Mouse (Mus musculus) forebrain, postnatal 0 days (tissue): ENCODE data around the gene Cdk9. TPM values are rescaled to one million over a fixed set of nuclear protein-coding genes. Genes with fewer than 3 reads are reported as not detected.

Experiments
- ATAC-seq: fragments of 200-750 bp; cut with Nextera tagmentation; 2 replicates; pipeline ENCODE4 v1.8.0; 2017; ENCODE audit warnings: mild to moderate bottlenecking, moderate library complexity
- DNase-seq: peaks from one replicate; pipeline ENCODE4 v3.0.0-alpha.2; 2015
- H3K27ac ChIP-seq: fragments of 300-500 bp; sonication (generic); 2 replicates; pipeline ENCODE4 v1.5.1; 2014; ENCODE audit warnings: low read depth, mild to moderate bottlenecking, antibody characterized with exemption, low read length, moderate library complexity, mixed read lengths
- H3K27me3 ChIP-seq: fragments of 300-500 bp; sonication (generic); 2 replicates; pipeline ENCODE4 v1.6.1; 2014; ENCODE audit warnings: mild to moderate bottlenecking, low read length, mixed read lengths; ENCODE audit not compliant: insufficient read depth
- H3K36me3 ChIP-seq: fragments of 300-500 bp; sonication (generic); 2 replicates; pipeline ENCODE4 v1.6.1; 2014; ENCODE audit warnings: mild to moderate bottlenecking, moderate library complexity; ENCODE audit not compliant: insufficient read depth
- H3K4me1 ChIP-seq: fragments of 300-500 bp; sonication (generic); 2 replicates; pipeline ENCODE4 v1.6.1; 2014; ENCODE audit warnings: antibody characterized with exemption; ENCODE audit not compliant: insufficient read depth
- H3K4me2 ChIP-seq: fragments of 300-500 bp; sonication (generic); 2 replicates; pipeline ENCODE4 v1.6.1; 2014; ENCODE audit warnings: low read depth, mild to moderate bottlenecking, moderate library complexity
- H3K4me3 ChIP-seq: fragments of 300-500 bp; sonication (generic); 2 replicates; pipeline ENCODE4 v1.5.1; 2014; ENCODE audit warnings: low read depth, low read length, mixed read lengths
- H3K9ac ChIP-seq: fragments of 300-500 bp; sonication (generic); 2 replicates; pipeline ENCODE4 v1.6.1; 2014; ENCODE audit warnings: mild to moderate bottlenecking
- H3K9me3 ChIP-seq: fragments of 300-500 bp; sonication (generic); 2 replicates; pipeline ENCODE4 v1.6.1; 2016; ENCODE audit warnings: low read length
- CTCF ChIP-seq: sonication (generic); IDR thresholded peaks from 2 replicates; pipeline ENCODE4 v1.5.1; 2016; ENCODE audit warnings: antibody characterized with exemption, control low read depth, low read depth
- WGBS: fragments of 180-500 bp; shearing (Covaris S2); extraction: QIAGEN DNeasy Blood & Tissue Kit; methylation state at CpG from one replicate; pipeline ENCODE4 v1.1.7; 2014; 5-methylcytosine and 5-hydroxymethylcytosine counted together
- polyA plus RNA-seq: library from polyadenylated mRNA; unstranded; fragments of >200 nt; fragmentation: Nextera tagmentation; extraction: Ambion mirVana; gene quantifications from 2 replicates; pipeline ENCODE4 v1.2.1, GENCODE M21; 2015
- total RNA-seq: library from RNA; depleted of rRNA; stranded (reverse); fragments of >200 nt; gene quantifications from 2 replicates; pipeline ENCODE4 v1.2.3, GENCODE M21; 2014

The Cdk9 gene
- total and polyA plus RNA-seq, 2 experiments from 2014 or later: 66.5 to 90.5 TPM

DNA sequence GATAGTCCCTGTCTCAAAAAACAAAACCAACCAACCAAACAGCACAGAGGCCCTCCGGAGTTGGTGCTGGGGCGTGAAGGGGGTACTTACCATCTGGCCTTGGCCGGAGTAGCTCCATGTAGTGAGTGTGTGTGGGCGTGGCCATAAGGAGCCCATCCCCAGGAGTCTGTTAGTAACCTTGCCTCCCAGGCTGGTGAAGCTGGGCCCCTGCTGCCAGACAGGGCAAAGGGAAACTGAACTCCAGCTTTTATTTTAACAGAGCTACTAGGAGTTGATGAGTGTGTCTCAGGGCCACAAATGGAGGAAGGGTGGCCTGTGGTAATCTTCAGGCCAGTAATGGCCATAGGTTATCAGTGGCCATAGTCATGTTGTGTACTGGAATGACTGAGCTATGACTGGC is 21.6 kb upstream of the Cdk9 start:
- no peak overlapping the region for H3K4me2 ChIP-seq
- no peaks in the 10 kb centered on the region for H3K9me3 ChIP-seq
- no peak overlapping the region for H3K4me3 ChIP-seq
- no peak overlapping the region for H3K27ac ChIP-seq
- no peak for ATAC-seq
- H3K27me3 ChIP-seq: no peaks in the 10 kb centered on the region
- TF ChIP-seq CTCF: no peak
- H3K36me3 ChIP-seq: no peaks in the 10 kb centered on the region
- 48% methylated on average over 4 of the region's 4 CpGs for whole genome bisulfite sequencing
- H3K4me1 ChIP-seq: no peaks in the 10 kb centered on the region
- no peak for DNase-seq
- H3K9ac ChIP-seq: no peak overlapping the region

DNA sequence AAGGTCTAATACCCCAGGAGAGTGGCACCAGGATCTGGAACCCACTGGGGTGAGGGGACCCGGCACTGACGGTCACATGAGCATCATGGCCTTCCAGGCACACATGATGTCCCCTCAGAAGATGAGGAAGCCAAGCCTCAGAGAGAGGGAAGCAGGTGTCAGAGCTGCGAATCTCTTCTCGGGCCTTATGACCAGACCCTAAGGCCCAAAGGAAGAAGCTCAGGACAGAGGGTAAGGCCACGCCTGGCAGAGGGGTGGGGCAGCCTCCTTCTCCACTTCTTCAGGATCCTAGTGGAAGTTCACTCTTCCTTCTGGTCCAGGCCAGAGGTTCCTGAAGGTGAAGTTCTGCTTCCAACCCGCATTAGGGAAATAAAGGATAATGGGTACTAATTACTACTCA is 19.8 kb upstream of the Cdk9 start:
- H3K9me3 ChIP-seq: no peaks in the 10 kb centered on the region

DNA sequence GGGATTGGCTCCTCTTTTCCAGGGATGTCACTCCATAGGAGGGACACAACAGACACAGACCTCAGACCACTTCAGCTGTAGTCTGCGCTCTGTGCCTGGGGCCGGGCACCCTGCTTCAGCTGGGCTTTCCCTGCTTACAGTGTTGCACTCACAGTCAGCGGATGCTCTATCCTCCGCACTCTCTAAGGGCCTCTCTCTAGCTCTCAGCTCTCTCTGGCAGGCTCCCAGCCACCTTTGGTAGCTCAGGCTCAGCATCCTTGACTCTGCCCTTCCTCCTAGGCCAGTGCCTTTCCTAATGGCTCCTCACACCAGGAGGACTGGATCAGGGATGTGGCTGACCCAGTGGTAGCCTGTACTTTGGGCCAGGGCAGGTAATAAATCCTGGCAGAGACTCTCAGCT is 19.0 kb upstream of the Cdk9 start:
- H3K9ac ChIP-seq: no peak overlapping the region
- no peak for ATAC-seq
- WGBS: 79% methylated on average over 4 of the region's 4 CpGs
- H3K36me3 ChIP-seq: no peaks in the 10 kb centered on the region
- H3K27ac ChIP-seq: no peak overlapping the region
- H3K9me3 ChIP-seq: no peaks in the 10 kb centered on the region
- H3K27me3 ChIP-seq: no peaks in the 10 kb centered on the region
- DNase-seq: no peak
- no peak overlapping the region for H3K4me3 ChIP-seq
- no peaks in the 10 kb centered on the region for H3K4me1 ChIP-seq
- no peak for TF ChIP-seq CTCF
- H3K4me2 ChIP-seq: no peak overlapping the region

More for the DNA sequence above, 19.8 kb upstream of the Cdk9 start:
- DNase-seq: no peak
- 60% methylated on average over 6 of the region's 6 CpGs for WGBS
- H3K4me1 ChIP-seq: no peaks in the 10 kb centered on the region
- H3K4me3 ChIP-seq: no peak overlapping the region
- TF ChIP-seq CTCF: no peak
- no peak overlapping the region for H3K4me2 ChIP-seq
- ATAC-seq: no peak
- no peaks in the 10 kb centered on the region for H3K27me3 ChIP-seq
- H3K36me3 ChIP-seq: no peaks in the 10 kb centered on the region
- H3K9ac ChIP-seq: no peak overlapping the region
- H3K27ac ChIP-seq: no peak overlapping the region

DNA sequence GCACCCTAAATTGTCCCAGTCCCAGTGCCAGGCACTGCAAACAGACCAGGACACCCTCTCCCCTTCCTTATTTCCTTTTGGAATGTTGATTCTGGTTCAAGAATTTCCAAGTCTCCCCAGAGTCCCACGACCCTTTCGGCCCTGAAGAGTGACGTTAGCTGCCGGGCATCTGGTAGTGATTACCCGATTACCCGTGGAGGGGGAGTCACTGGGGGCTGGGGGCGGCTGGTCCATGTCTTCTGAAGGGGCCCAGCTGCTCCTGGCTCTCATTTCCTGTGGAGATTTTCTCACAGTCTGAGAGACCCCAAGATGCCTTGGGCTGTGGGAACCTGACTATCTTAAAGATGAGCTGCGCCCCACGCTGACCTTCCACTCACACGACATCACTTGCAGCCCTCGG is 18.0 kb upstream of the Cdk9 start:
- WGBS: 63% methylated on average over 11 of the region's 11 CpGs

DNA sequence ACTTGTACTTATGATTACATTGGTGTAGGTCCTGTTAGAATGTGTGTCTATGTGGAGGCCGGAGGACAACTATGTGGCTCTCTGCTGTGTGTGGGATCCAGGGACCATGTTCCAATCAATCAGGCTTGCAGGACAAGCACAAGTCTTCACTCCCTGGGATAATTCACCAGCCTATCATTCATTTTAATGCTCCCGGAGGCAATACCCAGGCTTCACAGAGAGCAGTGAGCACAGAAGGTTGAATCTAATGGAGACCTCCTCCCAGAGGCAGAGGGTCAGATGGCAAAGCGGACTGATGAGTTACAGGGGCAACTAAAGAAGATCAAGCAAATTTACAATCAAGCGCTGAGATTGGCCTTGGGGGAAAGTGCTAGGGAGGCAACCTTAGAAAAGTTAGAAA is 16.7 kb upstream of the Cdk9 start:
- no peak overlapping the region for H3K4me2 ChIP-seq
- no peak overlapping the region for H3K4me3 ChIP-seq
- H3K9me3 ChIP-seq: no peaks in the 10 kb centered on the region
- H3K4me1 ChIP-seq: no peaks in the 10 kb centered on the region
- ATAC-seq (no peak), DNase-seq (no peak)
- H3K27ac ChIP-seq: no peak overlapping the region
- H3K9ac ChIP-seq: no peak overlapping the region
- H3K36me3 ChIP-seq: no peaks in the 10 kb centered on the region
- no peaks in the 10 kb centered on the region for H3K27me3 ChIP-seq
- 80% methylated on average over 4 of the region's 4 CpGs for WGBS
- no peak for TF ChIP-seq CTCF

More for the DNA sequence above, 18.0 kb upstream of the Cdk9 start:
- Histone ChIP-seq H3K4me2 (no peak overlapping the region), H3K4me3 (no peak overlapping the region), H3K9ac (no peak overlapping the region), H3K4me1 (no peaks in the 10 kb centered on the region), H3K27ac (no peak overlapping the region), H3K36me3 (no peaks in the 10 kb centered on the region), H3K27me3 (no peaks in the 10 kb centered on the region), H3K9me3 (no peaks in the 10 kb centered on the region)
- TF ChIP-seq CTCF: no peak
- DNase-seq (no peak), ATAC-seq (no peak)

DNA sequence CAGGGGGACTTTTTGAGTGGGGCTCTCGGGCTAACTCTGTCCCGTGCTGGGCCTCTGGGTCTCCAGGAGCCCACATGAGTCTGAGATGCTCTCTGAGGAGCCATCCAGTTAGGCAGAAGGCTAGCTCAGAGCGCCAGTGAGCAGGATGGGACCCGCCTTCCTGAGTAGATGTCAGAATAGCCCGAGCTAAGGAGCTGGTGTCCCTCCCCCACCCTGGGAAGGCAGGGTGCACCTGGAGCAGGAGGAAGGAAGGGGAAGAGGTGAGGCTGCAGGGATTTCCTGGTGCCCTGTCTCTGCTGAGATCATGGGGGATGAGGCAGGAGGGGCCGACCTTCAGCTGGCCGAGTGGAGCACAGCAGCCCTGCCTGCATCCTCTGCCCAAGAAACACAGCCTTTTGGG is 15.6 kb upstream of the Cdk9 start:
- ATAC-seq (no peak), DNase-seq (no peak)
- Histone ChIP-seq H3K4me3 (no peak overlapping the region), H3K36me3 (no peaks in the 10 kb centered on the region), H3K27ac (no peak overlapping the region), H3K27me3 (no peaks in the 10 kb centered on the region), H3K4me1 (no peaks in the 10 kb centered on the region), H3K9me3 (no peaks in the 10 kb centered on the region), H3K4me2 (peak overlapping the region; percentile 19; the same call in 1 of the 2 replicates), H3K9ac (no peak overlapping the region)
- no peak for TF ChIP-seq CTCF
- WGBS: 66% methylated on average over 7 of the region's 7 CpGs

DNA sequence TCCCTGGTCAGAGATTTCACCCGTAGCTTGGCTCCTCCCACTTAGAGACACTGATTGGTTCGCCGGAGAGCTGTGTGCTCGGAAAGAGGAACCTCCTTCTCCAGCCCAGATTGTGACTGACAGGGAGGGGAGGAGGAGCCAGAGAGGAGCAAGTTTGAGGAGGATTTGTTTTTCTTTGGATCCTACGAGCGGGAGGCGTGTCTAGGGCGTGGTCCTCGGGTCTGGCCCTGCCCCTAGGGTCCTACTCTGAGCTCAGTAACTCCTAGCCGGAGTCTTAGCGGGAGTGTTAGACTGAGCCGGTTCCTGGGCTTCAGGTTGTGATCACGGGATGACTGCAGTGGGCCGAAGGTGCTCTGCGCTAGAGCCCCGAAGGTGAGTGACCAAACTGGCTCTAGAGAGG is 14.6 kb upstream of the Cdk9 start:
- peak; percentile 98 for ATAC-seq
- TF ChIP-seq CTCF: no peak
- Histone ChIP-seq H3K9ac (peak overlapping the region; percentile 10; the same call in 1 of the 2 replicates), H3K4me2 (peak overlapping the region; percentile 49), H3K27ac (no peak overlapping the region), H3K9me3 (no peaks in the 10 kb centered on the region), H3K4me3 (peak overlapping the region; percentile 35), H3K27me3 (no peaks in the 10 kb centered on the region), H3K36me3 (no peaks in the 10 kb centered on the region), H3K4me1 (no peaks in the 10 kb centered on the region)
- 2% methylated on average over 16 of the region's 16 CpGs for WGBS
- DNase-seq: peak; percentile 86
